Mouse (Mus musculus) ES-E14 (cell line): ENCODE data around the gene Rtn1. TPM values are rescaled to one million over a fixed set of nuclear protein-coding genes. Genes with fewer than 3 reads are reported as not detected.

Source experiments
- DNase-seq: peaks from one replicate; pipeline ENCODE4 v3.0.0-alpha.2; 2013; ENCODE audit warnings: low read depth, low spot score
- H3K27ac ChIP-seq: 2 replicates; pipeline ENCODE4 v1.5.1; 2012; ENCODE audit warnings: low read depth, mild to moderate bottlenecking, low read length, moderate library complexity, mixed read lengths; ENCODE audit not compliant: poor library complexity, insufficient read depth, severe bottlenecking
- H3K36me3 ChIP-seq: 2 replicates; pipeline ENCODE4 v1.6.1; 2012; ENCODE audit warnings: mild to moderate bottlenecking, low read length, moderate library complexity, mixed read lengths; ENCODE audit not compliant: control insufficient read depth, poor library complexity, insufficient read depth, severe bottlenecking
- H3K4me1 ChIP-seq, 2 experiments: fragments of 150-350 bp in 1 of 2; sonication (generic) in 1 of 2; 2 replicates each; pipeline ENCODE4 v1.6.1; 2012; ENCODE audit warnings: low read length in 2 of 2, mild to moderate bottlenecking in 1 of 2, mixed read lengths in 1 of 2; ENCODE audit not compliant: control insufficient read depth in 2 of 2, insufficient read depth in 2 of 2, poor library complexity in 1 of 2
- H3K4me3 ChIP-seq, 2 experiments: fragments of 150-350 bp in 1 of 2; sonication (generic) in 1 of 2; 2 replicates each; pipeline ENCODE4 v1.5.1; 2012; ENCODE audit warnings: low read length in 2 of 2, low read depth in 1 of 2, mild to moderate bottlenecking in 1 of 2, mixed read lengths in 1 of 2; ENCODE audit not compliant: insufficient read depth in 1 of 2, poor library complexity in 1 of 2, severe bottlenecking in 1 of 2
- H3K9ac ChIP-seq: 2 replicates; pipeline ENCODE4 v1.6.1; 2012; ENCODE audit warnings: low read depth, mild to moderate bottlenecking, low read length, mixed read lengths; ENCODE audit not compliant: poor library complexity, insufficient read depth, severe bottlenecking
- H3K9me3 ChIP-seq: fragments of 150-350 bp; sonication (generic); 2 replicates; pipeline ENCODE4 v1.6.1; 2012; ENCODE audit warnings: low read depth, mild to moderate bottlenecking, low read length; ENCODE audit not compliant: control insufficient read depth, insufficient read depth
- CHD2 ChIP-seq: IDR thresholded peaks from 2 replicates; pipeline ENCODE4 v1.6.1; 2014; ENCODE audit warnings: mild to moderate bottlenecking, low read depth, low read length, inconsistent platforms
- HCFC1 ChIP-seq: IDR thresholded peaks from 2 replicates; pipeline ENCODE4 v1.6.1; 2012; ENCODE audit warnings: low read length, inconsistent platforms, borderline replicate concordance; ENCODE audit not compliant: insufficient read depth
- MAFK ChIP-seq: IDR thresholded peaks from 2 replicates; pipeline ENCODE4 v1.6.1; 2014; ENCODE audit warnings: mild to moderate bottlenecking, low read depth, low read length, inconsistent platforms; ENCODE audit not compliant: insufficient read depth
- ZC3H11A ChIP-seq: IDR thresholded peaks from 2 replicates; pipeline ENCODE4 v1.6.1; 2012; ENCODE audit warnings: low read depth, mild to moderate bottlenecking, inconsistent platforms, low read length, borderline replicate concordance
- ZNF384 ChIP-seq: IDR thresholded peaks from 2 replicates; pipeline ENCODE4 v1.6.1; 2012; ENCODE audit warnings: low read depth, low read length, inconsistent platforms
- in situ Hi-C, 2 experiments: fragments of 600-800 bp; cut with MboI; formaldehyde crosslinking; loops; one replicate each; pipeline ENCODE4 v1.15.1; 2025; ENCODE audit warnings: low sequenced_read_pairs in 2 of 2, inconsistent platforms in 1 of 2; ENCODE audit not compliant: unreplicated experiment in 2 of 2
- total RNA-seq: library from RNA; depleted of rRNA; stranded (reverse); fragments of 300-350 nt; gene quantifications from 2 replicates; pipeline ENCODE4 v1.2.3, GENCODE M21; 2012

Rtn1 gene
- total RNA-seq, 1 experiment: 8.7 TPM

DNA sequence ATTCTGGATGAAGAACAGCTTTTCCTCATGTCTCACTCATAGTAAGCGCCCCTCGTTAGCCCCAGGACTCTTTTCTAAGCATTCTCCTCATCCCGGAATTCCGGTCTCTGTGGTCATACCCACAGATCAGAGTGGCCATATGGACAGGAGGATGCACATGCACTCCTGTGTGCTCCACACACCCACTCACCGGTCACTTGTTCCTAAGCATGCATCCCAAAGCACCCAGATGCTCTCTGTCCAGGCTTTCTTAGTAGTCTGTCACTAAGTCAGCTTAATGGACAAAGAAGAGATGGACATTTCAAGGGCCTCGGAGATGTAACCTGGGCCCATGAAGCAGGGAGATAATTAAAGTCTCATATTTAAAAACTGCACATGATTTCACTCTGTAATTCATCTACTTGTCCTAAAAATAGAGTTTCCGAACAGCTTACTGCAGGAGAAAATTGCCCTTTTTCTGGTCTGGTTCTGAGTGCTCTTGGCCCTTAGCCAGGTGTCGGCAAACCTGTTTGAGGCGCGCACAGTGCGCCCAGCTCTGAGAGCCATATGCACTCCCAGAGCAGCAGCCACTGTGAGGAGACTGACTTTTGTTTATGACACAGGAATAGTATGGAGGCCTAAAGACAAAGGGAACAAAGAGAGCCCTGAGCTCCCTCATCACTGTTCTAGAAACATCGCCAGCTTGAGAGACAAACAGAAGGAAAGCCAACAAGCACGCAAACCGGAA is 19.3 kb downstream of the Rtn1 start:
- Histone ChIP-seq H3K4me3 (no peak overlapping the region), H3K4me1 (peaks cover 0 to 8% of the 10 kb centered on the region in 2 experiments; a peak in 1 of 4 replicates), H3K9me3 (no peaks in the 10 kb centered on the region), H3K36me3 (no peaks in the 10 kb centered on the region), H3K27ac (no peak overlapping the region), H3K9ac (no peak overlapping the region)
- in situ Hi-C loops: no loop called here
- TF ChIP-seq CHD2: no peak
- TF ChIP-seq ZNF384: no peak
- no peak for TF ChIP-seq HCFC1
- no peak for TF ChIP-seq ZC3H11A
- TF ChIP-seq MAFK: no peak
- no peak for DNase-seq

DNA sequence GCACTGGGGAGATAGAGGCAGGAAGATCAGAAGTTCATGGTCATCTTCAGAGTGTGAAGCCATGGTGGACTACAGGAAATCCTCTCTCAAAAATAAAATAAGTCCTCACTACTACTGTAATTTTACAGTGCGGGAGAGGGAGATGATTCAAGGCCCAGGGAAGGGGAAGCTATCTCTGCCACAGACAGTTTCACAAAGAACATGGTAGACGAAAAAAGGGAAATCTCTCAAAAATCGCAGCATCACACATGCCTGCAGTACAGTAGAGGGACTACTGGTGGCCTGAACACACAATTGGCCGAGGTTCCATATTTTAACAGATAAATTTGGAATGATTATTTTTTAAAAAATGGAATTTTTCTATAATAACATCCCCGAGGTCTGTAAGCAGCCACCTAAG is 20.0 kb downstream of the Rtn1 start:
- H3K4me1 ChIP-seq: peaks cover 0 to 8% of the 10 kb centered on the region in 2 experiments; a peak in 1 of 4 replicates
- in situ Hi-C loops: no loop called here
- H3K9ac ChIP-seq: no peak overlapping the region
- no peak overlapping the region for H3K4me3 ChIP-seq
- no peak overlapping the region for H3K27ac ChIP-seq
- no peak for TF ChIP-seq ZC3H11A
- TF ChIP-seq ZNF384: no peak
- no peak for TF ChIP-seq HCFC1
- TF ChIP-seq CHD2: no peak
- no peak for TF ChIP-seq MAFK
- no peaks in the 10 kb centered on the region for H3K9me3 ChIP-seq
- no peak for DNase-seq
- no peaks in the 10 kb centered on the region for H3K36me3 ChIP-seq

DNA sequence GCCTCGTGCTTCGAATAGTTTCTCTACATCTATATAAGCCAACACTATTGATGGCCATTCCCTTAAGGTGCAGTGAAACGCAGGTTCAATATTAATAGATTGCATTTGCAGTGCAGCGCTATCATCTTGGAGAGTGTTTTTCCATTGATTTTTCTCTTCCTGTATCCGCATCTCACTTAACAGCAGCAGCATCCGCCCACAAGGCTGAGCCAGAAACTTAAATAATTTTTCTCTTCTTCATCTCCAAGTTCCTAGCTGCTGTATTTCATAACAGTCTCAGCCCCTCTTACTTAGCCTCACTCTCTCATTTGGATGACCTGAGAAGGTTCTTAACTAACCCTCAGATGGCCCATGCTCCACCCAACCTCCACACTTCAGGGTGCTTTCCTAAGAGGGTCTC is 20.7 kb downstream of the Rtn1 start:
- Histone ChIP-seq H3K4me3 (no peak overlapping the region), H3K9me3 (no peaks in the 10 kb centered on the region), H3K36me3 (no peaks in the 10 kb centered on the region), H3K9ac (no peak overlapping the region), H3K4me1 (peaks cover 0 to 5% of the 10 kb centered on the region in 2 experiments; a peak in 1 of 4 replicates), H3K27ac (no peak overlapping the region)
- DNase-seq: no peak
- in situ Hi-C loops: no loop called here
- TF ChIP-seq CHD2 (no peak), ZNF384 (no peak), ZC3H11A (no peak), MAFK (no peak), HCFC1 (no peak)

- TF ChIP-seq ZC3H11A: no peak
- no peak for TF ChIP-seq MAFK
- no peak for TF ChIP-seq CHD2
- no peak for TF ChIP-seq ZNF384
- TF ChIP-seq HCFC1: no peak
- Histone ChIP-seq H3K4me1 (no peaks in the 10 kb centered on the region), H3K9ac (no peak overlapping the region), H3K36me3 (no peaks in the 10 kb centered on the region), H3K27ac (no peak overlapping the region), H3K9me3 (no peaks in the 10 kb centered on the region), H3K4me3 (no peak overlapping the region)
- no peak for DNase-seq
- in situ Hi-C loops: no loop called here
Measured at GRCm38 (mm10) chr12:72376309-72376708, 32.5 kb downstream of the Rtn1 start.

- in situ Hi-C loops: no loop called here
- Histone ChIP-seq H3K27ac (no peak overlapping the region), H3K36me3 (no peaks in the 10 kb centered on the region), H3K4me3 (no peak overlapping the region), H3K9ac (no peak overlapping the region), H3K4me1 (no peaks in the 10 kb centered on the region), H3K9me3 (no peaks in the 10 kb centered on the region)
- TF ChIP-seq MAFK (no peak), ZNF384 (no peak), CHD2 (no peak), HCFC1 (no peak), ZC3H11A (no peak)
- no peak for DNase-seq
Measured at GRCm38 (mm10) chr12:72374823-72375225, 34.0 kb downstream of the Rtn1 start.
